Mouse (Mus musculus): ENCODE measurements around the gene Soat2.

DNA sequence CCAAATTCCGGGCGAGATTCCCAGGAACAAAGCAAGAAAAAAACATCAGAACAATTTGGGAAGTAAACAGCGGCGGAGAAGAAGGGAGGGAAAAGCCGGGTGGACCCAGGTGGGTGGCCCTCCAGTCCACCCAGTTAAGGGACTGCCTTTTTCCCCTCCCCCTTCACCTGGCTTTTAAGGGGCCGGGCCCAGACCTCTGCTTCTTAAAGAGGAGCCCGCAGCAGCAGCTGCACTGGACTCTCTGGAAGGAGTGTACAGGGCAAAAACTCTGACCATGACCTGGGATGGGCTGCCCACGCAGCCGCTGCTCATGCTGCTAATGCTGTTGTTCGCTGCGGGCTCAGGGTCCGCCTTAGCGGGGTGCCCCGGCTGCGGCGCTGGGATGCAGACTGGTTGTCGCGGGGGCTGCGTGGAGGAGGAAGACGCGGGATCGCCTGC lies 6.0 kb upstream of the Soat2 start, which contains the start of gene Igfbp6:
- TF ChIP-seq CTCF (IDR thresholded peaks at IDR 0.05; ENCODE audit: borderline replicate concordance, control insufficient read depth, extremely low read depth, insufficient read depth, low read length, poor library complexity) = no peak
- TF ChIP-seq POLR2A (IDR thresholded peaks at IDR 0.05; ENCODE audit: control insufficient read depth, extremely low read depth, insufficient read depth, low read length, poor library complexity) = no peak
